Mouse (Mus musculus) layer of hippocampus, postnatal 14 days (tissue): ENCODE measurements around the gene Lman2l. TPM values are rescaled to one million over a fixed set of nuclear protein-coding genes. Genes with fewer than 3 reads are reported as not detected.

Experiments used
- DNase-seq, 2 experiments: peaks; one replicate each; pipeline ENCODE4 v3.0.0; 2021 to 2022; ENCODE audit warnings: low spot score in 2 of 2, mixed read lengths in 1 of 2
- long read RNA-seq, 2 experiments: library from polyadenylated mRNA; stranded (forward); transcript quantifications; one replicate each; pipeline ENCODE4 v2.0.0; 2021
- total RNA-seq, 2 experiments: library from RNA; stranded (reverse); gene quantifications; 2 replicates each; pipeline ENCODE4 v1.2.3; 2021

Gene Lman2l
- 10 to 100 TPM; 51.3 to 57.7 TPM for total RNA-seq
- long read RNA-seq, experiment 1, transcript Lman2l-202 (9 exons, 2,290 nt): major isoform, 37 of 65 reads
- long read RNA-seq, experiment 1, transcript Lman2l-204 (8 exons, 3,378 nt): minor isoform, 10 of 65 reads
- long read RNA-seq, experiment 1, partial matches to known transcripts: 5 of 65 reads
- long read RNA-seq, experiment 1, other reads (novel, unspliced or antisense): 13 of 65 reads
- long read RNA-seq, experiment 2, transcript Lman2l-204 (8 exons, 3,378 nt): minor isoform, 6 of 64 reads
- long read RNA-seq, experiment 2, transcript Lman2l-202 (9 exons, 2,290 nt): major isoform, 42 of 64 reads
- long read RNA-seq, experiment 2, partial matches to known transcripts: 4 of 64 reads
- long read RNA-seq, experiment 2, other reads (novel, unspliced or antisense): 11 of 64 reads

- DNase-seq: peak; percentile 95 to 99
Observed at GRCm38 (mm10) chr1:36444471-36445464, at the start of gene Lman2l. TSS of gene Lman2l (minus strand) at chr1:36445271.

- DNase-seq: no peak
Observed at GRCm38 (mm10) chr1:36493299-36493698, 48.2 kb upstream of the Lman2l start.

GRCm38 (mm10) chr1:36492416-36493139, 47.5 kb upstream of the Lman2l start:
- no peak for DNase-seq

DNA sequence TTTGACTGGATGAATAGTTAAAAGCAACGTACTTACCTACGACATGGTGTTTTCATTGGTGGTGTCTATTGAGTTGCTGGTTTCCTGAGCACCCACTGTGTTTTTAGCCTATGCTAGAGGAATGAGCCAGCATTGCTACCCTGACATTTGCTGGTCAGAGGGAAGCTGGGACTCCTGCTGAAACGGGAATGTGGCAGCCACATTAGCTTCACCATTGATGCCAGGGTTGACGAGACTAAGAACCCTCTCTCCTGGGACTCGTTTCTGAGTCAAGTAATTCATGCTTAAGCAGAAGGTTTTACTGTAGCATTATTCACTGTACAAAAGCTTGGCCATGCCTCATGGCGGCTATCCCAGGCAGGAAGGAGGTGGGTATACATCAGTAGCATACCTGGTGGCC, 44.6 kb upstream of the Lman2l start:
- no peak for DNase-seq

- no peak for DNase-seq
Observed at GRCm38 (mm10) chr1:36487111-36487510, 42.0 kb upstream of the Lman2l start.

- DNase-seq: no peak
Observed at GRCm38 (mm10) chr1:36485080-36485479, 40.0 kb upstream of the Lman2l start.

- DNase-seq: no peak
Observed at GRCm38 (mm10) chr1:36483825-36484224, 38.8 kb upstream of the Lman2l start.

- DNase-seq: no peak
Observed at GRCm38 (mm10) chr1:36479903-36480899, 35.1 kb upstream of the Lman2l start.

- no peak for DNase-seq
Observed at GRCm38 (mm10) chr1:36478343-36478795, 33.3 kb upstream of the Lman2l start.

DNA sequence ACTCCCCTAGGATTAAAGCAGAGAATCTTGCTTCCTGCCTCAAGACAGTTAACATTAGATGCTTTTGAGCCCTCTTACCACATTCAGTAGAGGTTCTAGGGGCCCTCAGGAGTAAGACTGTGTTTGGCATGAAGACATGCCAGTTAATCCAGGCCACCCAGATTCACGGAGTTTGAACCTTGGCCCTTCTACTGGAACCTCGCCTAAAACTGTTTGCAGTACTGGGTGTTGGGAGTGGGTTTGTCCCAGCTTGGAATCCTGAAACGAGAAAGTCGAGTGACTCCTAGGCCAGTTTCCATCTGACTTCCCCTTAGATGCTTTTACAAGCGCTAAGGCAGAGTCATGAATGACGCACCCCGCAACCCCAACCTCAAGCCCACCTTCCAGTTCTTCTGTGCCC, 31.4 kb upstream of the Lman2l start:
- no peak for DNase-seq

GRCm38 (mm10) chr1:36475480-36476110, 30.5 kb upstream of the Lman2l start:
- no peak for DNase-seq

DNA sequence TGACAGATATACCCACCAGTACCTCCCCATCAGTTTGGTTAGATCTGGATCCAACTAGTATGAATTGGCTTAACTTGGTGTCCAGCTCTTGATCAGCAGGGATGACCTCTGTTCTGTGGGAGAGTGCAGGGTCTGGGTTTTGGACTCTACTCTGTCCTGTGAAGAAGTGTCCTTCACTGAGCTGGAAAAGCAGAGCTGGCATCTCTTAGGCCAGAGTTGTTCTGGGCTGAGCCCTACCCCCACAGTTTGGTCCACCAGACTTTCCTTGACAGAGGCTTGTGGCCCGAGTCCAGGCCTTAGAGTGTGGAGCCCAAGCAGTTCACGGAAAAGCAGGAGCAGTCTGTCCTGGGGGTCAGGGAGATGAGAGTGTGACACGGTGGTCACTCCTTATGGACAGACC, 29.6 kb upstream of the Lman2l start:
- no peak for DNase-seq

- no peak for DNase-seq
Observed at GRCm38 (mm10) chr1:36473211-36473780, 28.2 kb upstream of the Lman2l start.

GRCm38 (mm10) chr1:36472106-36472440, 27.0 kb upstream of the Lman2l start:
- no peak for DNase-seq

DNA sequence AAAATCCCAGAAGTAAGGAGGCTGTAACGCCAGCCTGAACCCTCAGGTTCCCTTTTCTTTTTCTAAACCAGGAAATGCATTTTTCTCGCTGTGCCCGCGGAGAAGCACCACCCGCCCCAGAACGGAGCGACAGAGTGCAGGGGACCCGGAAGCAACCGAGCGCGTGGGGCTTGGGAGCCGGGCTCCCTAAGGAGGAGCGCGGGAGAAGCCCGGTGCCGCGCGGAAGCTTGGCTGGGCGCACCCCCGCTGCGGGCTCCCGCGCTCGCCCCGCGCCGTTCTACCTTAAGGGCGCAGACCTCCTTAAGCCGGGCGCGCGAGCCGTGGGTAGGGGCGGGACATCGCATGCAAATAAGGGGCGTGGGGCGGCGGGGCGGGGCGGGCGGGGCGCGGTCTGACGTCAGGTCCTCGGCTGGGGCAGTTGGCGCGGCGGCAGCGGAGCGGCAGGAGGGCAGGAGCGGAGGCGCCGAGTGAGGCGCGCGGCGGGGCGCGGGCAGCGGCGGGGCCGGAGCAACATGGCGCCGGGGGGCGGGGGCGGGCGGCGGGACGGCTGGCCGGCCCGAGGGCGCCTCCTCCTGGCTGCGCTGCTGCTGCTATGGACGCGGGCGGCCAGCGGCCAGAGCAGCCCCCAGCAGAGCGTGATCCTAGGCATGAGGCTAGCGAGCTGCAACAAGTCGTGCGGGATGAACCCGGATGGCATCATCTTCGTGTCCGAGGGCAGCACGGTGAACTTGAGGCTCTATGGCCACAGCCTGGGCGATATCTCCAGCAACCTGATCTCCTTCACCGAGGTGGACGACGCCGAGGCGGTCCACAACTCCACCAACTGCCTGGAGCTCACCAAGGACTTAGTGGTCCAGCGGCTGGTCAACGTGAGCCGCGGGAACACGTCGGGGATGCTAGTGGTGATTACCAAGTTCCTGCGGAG, 26.4 kb upstream of the Lman2l start, which contains the start of gene Cnnm4:
TSS of gene Cnnm4 (plus strand) at position 440 of the 925 bp plus-strand sequence.
- DNase-seq: peak; percentile 74 to 86

DNA sequence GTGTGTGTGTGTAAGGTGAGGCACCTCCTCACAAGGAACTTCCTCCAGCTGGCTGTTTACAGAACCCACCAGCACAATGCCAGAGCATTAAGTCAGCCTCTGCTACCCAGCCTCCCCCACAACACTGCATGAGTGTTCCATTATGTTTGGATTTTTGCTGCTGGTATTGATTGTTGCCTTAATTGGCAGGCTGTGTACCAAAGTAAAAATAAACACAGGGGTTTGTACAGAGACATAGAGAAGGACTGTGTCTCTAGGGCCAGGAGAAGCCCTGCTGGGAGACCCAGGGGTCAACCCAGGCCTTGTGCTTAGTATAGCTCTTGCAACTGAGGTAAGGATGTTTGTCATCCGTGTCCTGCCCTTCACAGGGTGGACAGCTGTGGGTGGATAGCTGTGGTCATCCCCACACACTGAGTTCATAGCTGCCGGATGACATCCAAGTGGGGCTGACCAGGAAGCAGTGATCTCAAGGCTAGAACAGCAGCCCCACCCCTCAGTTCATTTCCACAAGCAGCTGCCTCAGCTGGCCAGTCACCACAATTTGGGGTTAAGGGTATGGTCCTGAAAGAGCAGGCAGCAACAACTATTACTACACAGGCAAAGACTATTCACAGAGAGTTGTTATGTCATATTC, 24.9 kb upstream of the Lman2l start:
- DNase-seq: no peak

- no peak for DNase-seq
Observed at GRCm38 (mm10) chr1:36467446-36467845, 22.4 kb upstream of the Lman2l start.
